Comparison of ENCODE assay signal across 22 mouse cellular contexts in the genomic region with DNA sequence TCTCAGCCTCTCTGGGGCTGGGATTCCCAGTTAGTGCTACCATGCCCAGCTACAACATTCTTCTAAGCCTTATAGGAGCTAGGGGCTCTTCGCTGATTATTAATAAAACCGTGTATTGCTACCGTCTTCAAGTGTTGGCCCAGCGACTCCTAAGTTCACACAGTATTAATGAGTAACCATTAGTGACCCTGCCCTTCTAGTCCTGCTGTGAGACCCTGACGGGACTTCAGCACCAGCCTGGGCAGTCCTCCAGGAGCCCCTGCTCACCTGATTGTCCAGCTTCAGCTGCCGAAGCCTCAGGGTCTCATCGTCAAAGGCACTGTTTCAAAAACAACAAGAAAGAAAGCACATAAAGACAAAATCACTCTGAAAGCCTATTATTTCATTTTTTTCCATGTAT. TPM values are rescaled to one million over a fixed set of nuclear protein-coding genes. Genes with fewer than 3 reads are reported as not detected.
DNase-seq lines count a peak whose midpoint lies in the region; ATAC-seq and TF ChIP-seq lines count a peak whose summit lies in the region.
"Had no signal": no experiment of that assay in that cellular context is flagged by ENCODE, and none has a peak within 500 bp of the region (broad histone marks: within the 10 kb centered on the region; RNA-seq: fewer than 3 reads in every experiment).

No protein-coding gene starts in this region.

- H3K27me3 ChIP-seq in kidney, adult 2 months (replicated peaks; ENCODE audit: control insufficient read depth, insufficient read depth, low read length), result no peaks in the 10 kb centered on the region
- H3K27me3 ChIP-seq in kidney, embryonic 14.5 days (ENCODE audit: control insufficient read depth, insufficient read depth, low read length), result no peaks in the 10 kb centered on the region
- no peaks in the 10 kb centered on the region for H3K27me3 ChIP-seq in kidney, embryonic 15.5 days
- H3K27me3 ChIP-seq: embryonic facial prominence, embryonic 15.5 days; forebrain, embryonic 12.5 days; hindbrain, embryonic 12.5 days had no signal

- WGBS in kidney, adult 2 months, result 35% methylated on average over 7 of the region's 7 CpGs
- 71% methylated on average over 7 of the region's 7 CpGs for WGBS in kidney, embryonic 14.5 days
- WGBS in kidney, embryonic 15.5 days, result 60% methylated on average over 7 of the region's 7 CpGs

- DNase-seq in kidney, adult 2 months, result peak; percentile 71
- DNase-seq in kidney, postnatal 14 days, result peak; percentile 61
- DNase-seq in urinary bladder, postnatal 36 days (ENCODE audit: low spot score in 2 of 2), result no peak
- DNase-seq in spleen, postnatal 4 days (ENCODE audit: low spot score in 2 of 2), result no peak
- no peak for DNase-seq in adrenal gland, postnatal 25 days
- DNase-seq: adrenal gland, postnatal 10 days; cerebellum, adult 11-12 months; cerebellum, adult 9-10 months; cerebellum, postnatal 25 days; gastrocnemius, postnatal 10 days; heart, adult 18-20 months; heart, postnatal 10 days; heart, postnatal 4 days had no signal

- no peak overlapping the region for H3K4me2 ChIP-seq in kidney, embryonic 14.5 days (replicated peaks; ENCODE audit: low read depth, low read length)
- no peak overlapping the region for H3K4me2 ChIP-seq in kidney, embryonic 15.5 days
- H3K4me2 ChIP-seq: embryonic facial prominence, embryonic 15.5 days; forebrain, embryonic 12.5 days; hindbrain, embryonic 12.5 days had no signal

- H3K4me1 ChIP-seq in kidney, adult 2 months (ENCODE audit: control insufficient read depth, insufficient read depth, low read length), result peaks cover 15% of the 10 kb centered on the region
- no peaks in the 10 kb centered on the region for H3K4me1 ChIP-seq in kidney, embryonic 14.5 days (ENCODE audit: control insufficient read depth, insufficient read depth, low read length)
- peaks cover 34% of the 10 kb centered on the region for H3K4me1 ChIP-seq in kidney, embryonic 15.5 days

- ATAC-seq in kidney, embryonic 14.5 days (ENCODE audit: low FRiP score, low TSS enrichment), result no peak
- peak; percentile 53; the same call in 1 of the 2 replicates for ATAC-seq in kidney, embryonic 15.5 days (replicated peaks; ENCODE audit: low FRiP score)
- ATAC-seq: forebrain, embryonic 16.5 days had no signal

- TF ChIP-seq CTCF in kidney, adult 2 months (conservative IDR thresholded peaks at IDR 0.05; ENCODE audit: insufficient read depth, insufficient read length, low read depth, low read length), result no peak

- H3K9me3 ChIP-seq in kidney, embryonic 14.5 days (ENCODE audit: control insufficient read depth, low read length), result no peaks in the 10 kb centered on the region
- H3K9me3 ChIP-seq in kidney, embryonic 15.5 days (replicated peaks), result no peaks in the 10 kb centered on the region
- H3K9me3 ChIP-seq: embryonic facial prominence, embryonic 15.5 days; forebrain, embryonic 12.5 days; heart, embryonic 10.5 days; hindbrain, embryonic 12.5 days had no signal

- TF ChIP-seq POLR2A in kidney, adult 2 months (IDR thresholded peaks at IDR 0.05; ENCODE audit: low read depth, low read length), result no peak

- H3K36me3 ChIP-seq in kidney, adult 2 months (ENCODE audit: control insufficient read depth, insufficient read depth, low read length), result no peaks in the 10 kb centered on the region
- peaks cover 23% of the 10 kb centered on the region for H3K36me3 ChIP-seq in kidney, embryonic 14.5 days (ENCODE audit: control insufficient read depth, insufficient read depth, low read length)
- H3K36me3 ChIP-seq in kidney, embryonic 15.5 days, result peaks cover 38% of the 10 kb centered on the region

- H3K27ac ChIP-seq in kidney, adult 2 months (ENCODE audit: insufficient read depth, low read depth, low read length), result peak overlapping the region; percentile 70
- H3K27ac ChIP-seq in kidney, embryonic 14.5 days (ENCODE audit: low read depth, low read length), result no peak overlapping the region
- peak overlapping the region; percentile 52 for H3K27ac ChIP-seq in kidney, embryonic 15.5 days
- H3K27ac ChIP-seq: forebrain, embryonic 12.5 days; heart, embryonic 10.5 days; hindbrain, embryonic 12.5 days had no signal

- no peak overlapping the region for H3K9ac ChIP-seq in kidney, embryonic 14.5 days (ENCODE audit: low read depth, low read length)
- no peak overlapping the region for H3K9ac ChIP-seq in kidney, embryonic 15.5 days
- H3K9ac ChIP-seq: embryonic facial prominence, embryonic 15.5 days; forebrain, embryonic 12.5 days; hindbrain, embryonic 12.5 days had no signal

- H3K4me3 ChIP-seq in kidney, adult 2 months (ENCODE audit: insufficient read depth, low read depth, low read length), result no peak overlapping the region
- H3K4me3 ChIP-seq in kidney, embryonic 14.5 days (ENCODE audit: low read length), result no peak overlapping the region
- H3K4me3 ChIP-seq in kidney, embryonic 15.5 days (replicated peaks), result no peak overlapping the region
- H3K4me3 ChIP-seq: embryonic facial prominence, embryonic 15.5 days; erythroblast, embryonic 14.5 days; forebrain, embryonic 12.5 days; heart, embryonic 10.5 days; hindbrain, embryonic 12.5 days had no signal

RNA-seq across cellular contexts. Expression of gene Tulp3, which starts 18.2 kb away (rescaled TPM):
- 33.6 and 36.3 TPM in 2 replicates for polyA plus RNA-seq in kidney, adult 2 months (2012; rRNA removed)
- 22.3 and 28.1 TPM in 2 replicates for polyA plus RNA-seq in kidney, embryonic 14.5 days (2014; fragmentation: Nextera tagmentation; extraction: Ambion mirVana)
- polyA plus RNA-seq in kidney, embryonic 15.5 days (2015; fragmentation: Nextera tagmentation; extraction: Ambion mirVana), result 23.1 and 26.5 TPM in 2 replicates
- 53.8 and 54.2 TPM in 2 replicates for total RNA-seq in adrenal gland, postnatal 25 days (2021)

RNA-seq across cellular contexts. Expression of gene Rhno1, which starts 25.2 kb away (rescaled TPM):
- 8.4 and 10.6 TPM in 2 replicates for polyA plus RNA-seq in kidney, adult 2 months (2012; rRNA removed)
- polyA plus RNA-seq in kidney, embryonic 14.5 days (2014; fragmentation: Nextera tagmentation; extraction: Ambion mirVana), result 132 and 137 TPM in 2 replicates
- 122 TPM in 2 replicates for polyA plus RNA-seq in kidney, embryonic 15.5 days (2015; fragmentation: Nextera tagmentation; extraction: Ambion mirVana)
- total RNA-seq in adrenal gland, postnatal 25 days (2021), result 24.3 and 25.6 TPM in 2 replicates

RNA-seq across cellular contexts. Expression of gene Foxm1, which starts 25.3 kb away (rescaled TPM):
- 2.4 and 3.7 TPM in 2 replicates for polyA plus RNA-seq in kidney, adult 2 months (2012; rRNA removed)
- 26.7 and 48.2 TPM in 2 replicates for polyA plus RNA-seq in kidney, embryonic 14.5 days (2014; fragmentation: Nextera tagmentation; extraction: Ambion mirVana)
- polyA plus RNA-seq in kidney, embryonic 15.5 days (2015; fragmentation: Nextera tagmentation; extraction: Ambion mirVana), result 33.7 and 36.4 TPM in 2 replicates
- 7.0 and 12.1 TPM in 2 replicates for total RNA-seq in adrenal gland, postnatal 25 days (2021)

RNA-seq across cellular contexts. Expression of gene Tead4, which starts 36.8 kb away (rescaled TPM):
- 1.3 and 1.4 TPM in 2 replicates for polyA plus RNA-seq in kidney, adult 2 months (2012; rRNA removed)
- polyA plus RNA-seq in kidney, embryonic 14.5 days (2014; fragmentation: Nextera tagmentation; extraction: Ambion mirVana), result 1.5 and 2.2 TPM in 2 replicates
- polyA plus RNA-seq in kidney, embryonic 15.5 days (2015; fragmentation: Nextera tagmentation; extraction: Ambion mirVana), result 2.5 and 3.5 TPM in 2 replicates
- total RNA-seq in adrenal gland, postnatal 25 days (2021), result 1.0 and 2.4 TPM in 2 replicates
- total RNA-seq: MEL had no signal
- polyA plus RNA-seq: erythroblast, embryonic 14.5 days had no signal

RNA-seq across cellular contexts. Expression of gene Tex52, which starts 37.8 kb away (rescaled TPM):
- not detected in 2 replicates for polyA plus RNA-seq in kidney, adult 2 months (2012; rRNA removed)
- 0.26 and 0.60 TPM in 2 replicates for polyA plus RNA-seq in kidney, embryonic 14.5 days (2014; fragmentation: Nextera tagmentation; extraction: Ambion mirVana)
- 0.26 and 0.44 TPM in 2 replicates for polyA plus RNA-seq in kidney, embryonic 15.5 days (2015; fragmentation: Nextera tagmentation; extraction: Ambion mirVana)
- not detected in 2 replicates for total RNA-seq in adrenal gland, postnatal 25 days (2021)
- total RNA-seq: adrenal gland, postnatal 10 days; heart, adult 18-20 months; heart, postnatal 10 days; heart, postnatal 4 days; MEL had no signal

Comparison
In these comparisons a context has a peak if more than half of its experiments do, and no peak if none do; other contexts are left out.
1. RNA of gene Rhno1, which starts 25.2 kb away (polyA plus RNA-seq): 132 to 137 TPM in kidney, embryonic 14.5 days and 122 TPM in kidney, embryonic 15.5 days; 8.4 to 10.6 TPM in kidney, adult 2 months; every median in the first group is over 10 times any median in the second.
2. DNase-seq: peak in kidney, adult 2 months (single experiment) and kidney, postnatal 14 days (single experiment); none in urinary bladder, postnatal 36 days (0 of 2), spleen, postnatal 4 days (0 of 2) and adrenal gland, postnatal 25 days (single experiment).